ENCODE assay signal across 16 mouse cellular contexts in genomic region chr19:41323125-41323524, GRCm38 (mm10).
"Had no signal": no experiment of that assay in that cellular context is flagged by ENCODE, and none has a peak within 500 bp of the region (broad histone marks: within the 10 kb centered on the region; RNA-seq: fewer than 3 reads in every experiment).

No protein-coding gene starts in this region.

- H3K9me3 ChIP-seq: intestine, embryonic 15.5 days; limb, embryonic 12.5 days; liver, embryonic 13.5 days; neural tube, embryonic 15.5 days had no signal

- H3K4me3 ChIP-seq: intestine, embryonic 15.5 days; limb, embryonic 12.5 days; liver, embryonic 13.5 days; myocyte; neural tube, embryonic 15.5 days had no signal

- H3K27ac ChIP-seq: intestine, embryonic 15.5 days; limb, embryonic 12.5 days; liver, embryonic 13.5 days; neural tube, embryonic 15.5 days had no signal

- H3K27me3 ChIP-seq: intestine, embryonic 15.5 days; liver, embryonic 13.5 days; neural tube, embryonic 15.5 days had no signal

- H3K4me1 ChIP-seq: intestine, embryonic 15.5 days; limb, embryonic 12.5 days; neural tube, embryonic 15.5 days had no signal

- ATAC-seq: intestine, embryonic 15.5 days; liver, postnatal 0 days had no signal

- DNase-seq: kidney, adult 8-10 months; kidney, postnatal 25 days; layer of hippocampus, adult 9-11 months; liver; liver, embryonic 13.5 days; liver, postnatal 0 days; midbrain, embryonic 14.5 days; retina, postnatal 1 day; right cerebral cortex, postnatal 4 days; spleen, adult 18-20 months; thymus, adult 18-20 months; thymus, postnatal 14 days had no signal

- H3K4me2 ChIP-seq: intestine, embryonic 15.5 days; limb, embryonic 12.5 days; liver, embryonic 13.5 days; neural tube, embryonic 15.5 days had no signal

- H3K9ac ChIP-seq: intestine, embryonic 15.5 days; limb, embryonic 12.5 days; liver, embryonic 13.5 days; liver, postnatal 0 days; neural tube, embryonic 15.5 days had no signal

- H3K36me3 ChIP-seq: intestine, embryonic 15.5 days; limb, embryonic 12.5 days; liver, embryonic 13.5 days; neural tube, embryonic 15.5 days had no signal
